Mouse (Mus musculus): ENCODE data around the gene Hells.

DNA sequence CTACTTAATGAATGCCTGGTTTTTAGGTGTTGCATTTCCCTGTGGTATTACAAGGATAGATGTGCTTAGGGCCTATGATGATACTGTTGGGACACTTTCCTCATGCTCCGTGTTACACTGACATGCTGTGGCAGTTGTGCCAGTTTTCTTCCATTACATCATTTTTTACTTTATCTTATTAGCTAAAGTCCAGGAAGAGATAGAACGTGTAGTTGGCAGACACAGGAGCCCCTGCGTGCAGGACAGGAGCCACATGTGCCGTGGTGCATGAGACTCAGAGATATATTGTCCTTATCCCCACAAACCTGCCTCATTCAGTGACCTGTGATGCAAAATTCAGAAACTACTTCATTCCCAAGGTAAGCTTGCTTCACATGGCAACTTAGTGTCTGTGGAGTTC, 67.5 kb downstream of the Hells start:
- TF ChIP-seq MAFK (IDR thresholded peaks at IDR 0.05; ENCODE audit: insufficient read depth, low read depth, low read length) (no peak), CHD2 (IDR thresholded peaks at IDR 0.05; ENCODE audit: low read depth, low read length) (no peak), ZC3H11A (IDR thresholded peaks at IDR 0.05; ENCODE audit: borderline replicate concordance, low read depth, low read length) (no peak)

All from ES-E14 (cell line).